Mouse (Mus musculus) liver, embryonic 11.5 days (tissue): ENCODE data around the gene Gm15557. TPM values are rescaled to one million over a fixed set of nuclear protein-coding genes. Genes with fewer than 3 reads are reported as not detected.
A peak's percentile ranks its signal among the peaks of the same experiment; 100 is the strongest.

Experiments
- ATAC-seq: fragments of 200-750 bp; cut with Nextera tagmentation; replicated peaks from 2 replicates; pipeline ENCODE4 v1.8.0; 2017; ENCODE audit warnings: moderate number of reproducible peaks, mild to moderate bottlenecking, moderate TSS enrichment, moderate library complexity; ENCODE audit not compliant: low FRiP score
- DNase-seq: peaks from one replicate; pipeline ENCODE4 v3.0.0-alpha.2; 2017; ENCODE audit warnings: low spot score
- H3K27ac ChIP-seq: fragments of 300-500 bp; sonication (generic); 2 replicates; pipeline ENCODE4 v1.5.1; 2014; ENCODE audit warnings: mild to moderate bottlenecking, low read depth, low read length, control low read depth
- H3K27me3 ChIP-seq: fragments of 300-500 bp; sonication (generic); replicated peaks from 2 replicates; pipeline ENCODE4 v1.6.1; 2014; ENCODE audit warnings: low read length, mixed read lengths; ENCODE audit not compliant: control insufficient read depth, insufficient read depth
- H3K36me3 ChIP-seq: fragments of 300-500 bp; sonication (generic); 2 replicates; pipeline ENCODE4 v1.6.1; 2014; ENCODE audit warnings: mild to moderate bottlenecking, low read length, moderate library complexity, mixed read lengths; ENCODE audit not compliant: control insufficient read depth, insufficient read depth
- H3K4me1 ChIP-seq: fragments of 300-500 bp; sonication (generic); replicated peaks from 2 replicates; pipeline ENCODE4 v1.6.1; 2014; ENCODE audit warnings: low read length, mixed read lengths; ENCODE audit not compliant: control insufficient read depth, insufficient read depth
- H3K4me2 ChIP-seq: fragments of 300-500 bp; sonication (generic); 2 replicates; pipeline ENCODE4 v1.6.1; 2014; ENCODE audit warnings: mild to moderate bottlenecking, control low read depth, moderate library complexity
- H3K4me3 ChIP-seq: fragments of 300-500 bp; sonication (generic); 2 replicates; pipeline ENCODE4 v1.5.1; 2014; ENCODE audit warnings: low read depth, low read length, control low read depth
- H3K9ac ChIP-seq: fragments of 300-500 bp; sonication (generic); 2 replicates; pipeline ENCODE4 v1.6.1; 2014; ENCODE audit warnings: low read depth, low read length, control low read depth
- H3K9me3 ChIP-seq: fragments of 300-500 bp; sonication (generic); 2 replicates; pipeline ENCODE4 v1.6.1; 2016; ENCODE audit warnings: low read length, inconsistent platforms, mixed read lengths; ENCODE audit not compliant: control insufficient read depth
- WGBS: fragments of 180-500 bp; shearing (Covaris S2); extraction: QIAGEN DNeasy Blood & Tissue Kit; methylation state at CpG from one replicate; pipeline ENCODE4 v1.1.7; 2014; 5-methylcytosine and 5-hydroxymethylcytosine counted together
- polyA plus RNA-seq: library from polyadenylated mRNA; unstranded; fragments of >200 nt; fragmentation: Nextera tagmentation; extraction: Ambion mirVana; gene quantifications from 2 replicates; pipeline ENCODE4 v1.2.1, GENCODE M21; 2014

The Gm15557 gene
- polyA plus RNA-seq, 1 experiment from 2014 or later = not detected

GRCm38 (mm10) chr2:155946069-155946468, 5.5 kb downstream of the Gm15557 start:
- H3K4me2 ChIP-seq = no peak overlapping the region
- H3K4me3 ChIP-seq = no peak overlapping the region
- no peaks in the 10 kb centered on the region for H3K36me3 ChIP-seq
- WGBS = 2% methylated on average over 7 of the region's 7 CpGs
- peak; percentile 60 for DNase-seq
- peaks cover 6% of the 10 kb centered on the region for H3K4me1 ChIP-seq
- no peak overlapping the region for H3K9ac ChIP-seq
- ATAC-seq = 0 out of 2 replicates have a peak, but pooled peaks have one; percentile 29
- H3K9me3 ChIP-seq = no peaks in the 10 kb centered on the region
- no peaks in the 10 kb centered on the region for H3K27me3 ChIP-seq
- no peak overlapping the region for H3K27ac ChIP-seq

DNA sequence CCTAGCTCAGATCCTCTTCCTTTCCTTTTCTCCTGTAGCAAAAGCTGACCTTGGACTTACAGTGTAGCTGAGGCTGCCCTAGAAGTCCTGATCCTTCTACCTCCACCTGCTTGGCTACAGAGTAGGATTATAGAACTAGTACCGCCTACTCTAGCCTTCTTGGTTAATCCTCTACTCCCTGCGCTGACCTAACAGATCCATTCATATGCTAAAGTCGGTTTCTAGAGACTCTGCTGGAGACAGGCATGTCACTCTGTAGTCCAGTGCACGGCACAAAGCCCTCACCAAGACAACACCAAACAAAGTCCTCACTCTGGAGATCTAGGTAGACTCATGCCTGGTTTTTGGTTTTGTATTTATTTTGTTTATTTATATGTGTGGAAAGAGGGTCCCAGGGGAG, 6.0 kb downstream of the Gm15557 start:
- no peak overlapping the region for H3K4me3 ChIP-seq

DNA sequence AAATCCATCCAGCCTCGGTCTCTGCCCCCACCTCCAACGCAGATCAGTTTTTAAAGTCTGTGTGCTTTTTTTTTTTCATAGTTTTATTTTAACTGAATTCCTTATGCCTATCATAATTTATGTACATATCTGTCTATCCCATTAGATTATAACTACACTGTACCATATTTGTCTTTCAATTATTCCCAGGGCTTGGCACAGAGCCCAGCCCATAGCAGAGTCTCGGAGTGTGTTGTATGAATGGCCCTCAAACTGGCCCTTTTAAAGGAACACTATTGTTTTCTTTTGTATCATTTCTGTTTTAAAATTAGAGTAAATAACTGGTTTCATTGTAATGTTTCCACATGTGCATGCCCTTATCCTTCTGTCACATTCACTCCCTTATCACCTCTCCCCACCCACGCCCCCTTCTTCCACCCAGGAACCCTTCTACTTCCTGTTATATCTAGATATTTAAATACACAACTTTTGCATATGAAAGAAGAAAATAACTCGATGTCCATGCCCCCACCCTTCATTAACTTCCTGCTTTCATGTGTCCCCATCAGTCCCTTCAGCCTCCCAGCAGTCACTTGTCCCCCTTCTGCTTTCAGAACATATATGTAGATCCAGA, 7.0 kb downstream of the Gm15557 start:
- H3K4me1 ChIP-seq = peaks cover 6% of the 10 kb centered on the region

More for the DNA sequence above, 6.0 kb downstream of the Gm15557 start:
- Histone ChIP-seq H3K4me1 (peaks cover 6% of the 10 kb centered on the region), H3K27me3 (no peaks in the 10 kb centered on the region), H3K36me3 (no peaks in the 10 kb centered on the region), H3K9ac (no peak overlapping the region), H3K4me2 (no peak overlapping the region), H3K27ac (no peak overlapping the region), H3K9me3 (no peaks in the 10 kb centered on the region)
- WGBS = 40% methylated on average over 4 of the region's 4 CpGs
- DNase-seq (no peak), ATAC-seq (no peak)

GRCm38 (mm10) chr2:155949362-155949761, 8.8 kb downstream of the Gm15557 start:
- ATAC-seq = no peak
- no peak for DNase-seq
- no peak overlapping the region for H3K4me2 ChIP-seq
- no peaks in the 10 kb centered on the region; the same call in 1 of the 2 replicates for H3K27me3 ChIP-seq
- WGBS = 30% methylated on average over 6 of the region's 6 CpGs
- H3K4me1 ChIP-seq = no peaks in the 10 kb centered on the region; the same call in none of the 2 replicates
- H3K27ac ChIP-seq = no peak overlapping the region
- H3K36me3 ChIP-seq = no peaks in the 10 kb centered on the region
- no peaks in the 10 kb centered on the region for H3K9me3 ChIP-seq
- H3K4me3 ChIP-seq = no peak overlapping the region
- no peak overlapping the region for H3K9ac ChIP-seq

More for the DNA sequence above, 7.0 kb downstream of the Gm15557 start:
- 54% methylated on average over 5 of the region's 5 CpGs for WGBS
- ATAC-seq = peak; percentile 64
- Histone ChIP-seq H3K4me2 (no peak overlapping the region; the same call in 1 of the 2 replicates), H3K27me3 (no peaks in the 10 kb centered on the region), H3K4me3 (no peak overlapping the region), H3K36me3 (no peaks in the 10 kb centered on the region), H3K9me3 (no peaks in the 10 kb centered on the region), H3K27ac (no peak overlapping the region), H3K9ac (no peak overlapping the region)
- no peak for DNase-seq

DNA sequence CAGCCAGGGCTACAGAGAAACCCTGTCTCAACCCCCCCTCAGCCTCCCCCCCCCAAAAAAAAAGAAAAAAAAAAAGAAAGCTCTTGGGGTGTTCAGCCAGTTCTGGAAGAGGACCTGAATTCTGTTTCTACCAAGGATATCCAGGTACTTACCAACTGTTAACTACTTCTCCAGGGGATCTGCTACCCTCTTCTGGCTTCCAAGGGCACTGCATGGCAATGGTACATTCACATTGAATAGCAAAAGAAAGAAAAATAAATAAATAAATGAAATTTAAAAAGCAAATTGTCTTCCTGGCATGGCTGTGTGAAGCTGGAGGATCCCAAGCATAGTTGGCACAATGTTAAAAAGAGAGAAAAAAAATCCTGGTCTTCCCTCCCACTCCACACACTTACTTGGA, 11.5 kb downstream of the Gm15557 start:
- H3K9me3 ChIP-seq = no peaks in the 10 kb centered on the region
- no peak overlapping the region for H3K4me2 ChIP-seq
- no peaks in the 10 kb centered on the region for H3K36me3 ChIP-seq
- H3K4me3 ChIP-seq = no peak overlapping the region
- no peaks in the 10 kb centered on the region; the same call in 1 of the 2 replicates for H3K27me3 ChIP-seq
- ATAC-seq (no peak), DNase-seq (no peak)
- no peak overlapping the region for H3K27ac ChIP-seq
- no peaks in the 10 kb centered on the region; the same call in none of the 2 replicates for H3K4me1 ChIP-seq
- no peak overlapping the region for H3K9ac ChIP-seq

GRCm38 (mm10) chr2:155956134-155957059, 15.9 kb downstream of the Gm15557 start, which contains the start of gene Cep250:
Cep250 (plus strand) TSS chr2:155956458.
- no peaks in the 10 kb centered on the region for H3K36me3 ChIP-seq
- under 1% methylated on average over 59 of the region's 59 CpGs for WGBS

DNA sequence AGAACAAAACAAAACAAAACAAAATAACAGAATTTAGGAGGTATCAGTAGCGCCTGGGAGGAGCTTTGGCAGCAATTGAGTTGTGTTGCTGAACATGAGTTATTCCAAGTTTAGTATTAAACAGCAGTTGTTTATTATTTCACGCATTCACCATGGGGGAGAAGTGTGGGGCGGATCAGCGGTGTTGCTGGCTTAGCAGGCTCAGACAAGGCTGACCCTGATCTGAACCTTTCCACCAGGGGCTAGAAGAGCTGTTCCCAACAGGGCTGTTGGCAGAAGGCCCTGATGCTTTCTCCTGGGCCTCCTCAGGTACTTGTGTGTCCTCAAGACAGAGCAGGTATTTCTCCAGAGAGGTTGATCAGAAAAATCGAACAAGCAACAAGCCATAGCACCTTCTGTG, 19.5 kb downstream of the Gm15557 start:
- ATAC-seq (no peak), DNase-seq (no peak)
- Histone ChIP-seq H3K4me1 (0 out of 2 replicates have a peak, but pooled peaks cover 5% of the 10 kb centered on the region), H3K9ac (no peak overlapping the region), H3K36me3 (peaks cover 9% of the 10 kb centered on the region; the same call in 1 of the 2 replicates), H3K27me3 (no peaks in the 10 kb centered on the region), H3K9me3 (no peaks in the 10 kb centered on the region), H3K4me3 (no peak overlapping the region), H3K4me2 (no peak overlapping the region), H3K27ac (no peak overlapping the region)
- WGBS = 89% methylated on average over 5 of the region's 5 CpGs

More at GRCm38 (mm10) chr2:155956134-155957059, 15.9 kb downstream of the Gm15557 start, which contains the start of gene Cep250:
- H3K9me3 ChIP-seq = no peaks in the 10 kb centered on the region
- H3K4me2 ChIP-seq = peak within 1 kb of the TSS; percentile 81
- 0 out of 2 replicates have a peak, but pooled peaks cover 5% of the 10 kb centered on the region for H3K4me1 ChIP-seq
- peak within 1 kb of the TSS; percentile 93 for H3K4me3 ChIP-seq
- peak; percentile 93 for DNase-seq
- no peaks in the 10 kb centered on the region; the same call in 1 of the 2 replicates for H3K27me3 ChIP-seq
- H3K27ac ChIP-seq = peak within 1 kb of the TSS; percentile 82
- ATAC-seq = peak; percentile 99
- peak within 1 kb of the TSS; percentile 96 for H3K9ac ChIP-seq

- 0 out of 2 replicates have a peak, but pooled peaks cover 5% of the 10 kb centered on the region for H3K4me1 ChIP-seq
- no peak overlapping the region for H3K4me3 ChIP-seq
- no peaks in the 10 kb centered on the region for H3K9me3 ChIP-seq
- WGBS = 84% methylated on average over 10 of the region's 10 CpGs
- H3K27me3 ChIP-seq = no peaks in the 10 kb centered on the region
- H3K4me2 ChIP-seq = no peak overlapping the region
- ATAC-seq (no peak), DNase-seq (no peak)
- H3K27ac ChIP-seq = no peak overlapping the region
- H3K36me3 ChIP-seq = peaks cover 12% of the 10 kb centered on the region; the same call in 1 of the 2 replicates
- no peak overlapping the region for H3K9ac ChIP-seq
Observed at GRCm38 (mm10) chr2:155961862-155962261, 21.3 kb downstream of the Gm15557 start.
